Mouse (Mus musculus) megakaryocyte-erythroid progenitor cell, adult 5-6 weeks (primary cell): ENCODE measurements around the gene Dennd6b. TPM values are rescaled to one million over a fixed set of nuclear protein-coding genes. Genes with fewer than 3 reads are reported as not detected.

Experiments
- ATAC-seq: replicated peaks from 2 replicates; pipeline ENCODE4 v1.8.0; 2016; ENCODE audit warnings: mild to moderate bottlenecking, inconsistent platforms; ENCODE audit not compliant: severe bottlenecking, poor library complexity, low FRiP score, low TSS enrichment
- total RNA-seq, 2 experiments: library from RNA; stranded (forward) in 1 of 2; stranded (reverse) in 1 of 2; fragments of 200-1000, 215-1000 nt in 1 of 2; fragments of >200 nt in 1 of 2; fragmentation: Nextera tagmentation in 1 of 2; gene quantifications; 2 replicates each; pipeline ENCODE4 v1.2.3; 2014 to 2017

The Dennd6b gene
- total RNA-seq, 2 experiments from 2014 or later: 1.3 to 9.8 TPM

- no peak for ATAC-seq
Measured at GRCm38 (mm10) chr15:89170102-89170501, 26.2 kb downstream of the Dennd6b start.

- no peak for ATAC-seq
Measured at GRCm38 (mm10) chr15:89169431-89169830, 26.9 kb downstream of the Dennd6b start.

- no peak for ATAC-seq
Measured at GRCm38 (mm10) chr15:89168922-89169321, 27.4 kb downstream of the Dennd6b start.

DNA sequence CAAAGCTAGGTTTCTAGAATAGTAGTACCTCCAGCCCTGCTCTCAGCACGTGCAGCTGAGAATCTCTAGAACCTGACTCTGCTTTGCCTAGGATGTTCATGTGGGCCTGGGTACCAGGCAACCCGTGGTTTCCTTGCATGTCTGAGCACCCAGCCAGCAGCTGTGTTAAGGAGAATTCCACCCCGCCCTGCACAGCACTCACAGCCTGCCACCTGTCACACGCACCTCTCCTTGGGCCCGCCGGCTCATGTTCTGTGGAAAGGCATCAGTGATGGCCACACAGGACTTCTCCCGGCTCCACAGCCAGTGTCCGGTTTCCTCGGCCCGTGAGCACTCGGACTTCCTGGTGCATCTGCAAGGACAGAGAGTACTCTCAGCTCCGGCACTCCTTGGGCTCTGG is 30.8 kb downstream of the Dennd6b start:
- ATAC-seq: no peak

DNA sequence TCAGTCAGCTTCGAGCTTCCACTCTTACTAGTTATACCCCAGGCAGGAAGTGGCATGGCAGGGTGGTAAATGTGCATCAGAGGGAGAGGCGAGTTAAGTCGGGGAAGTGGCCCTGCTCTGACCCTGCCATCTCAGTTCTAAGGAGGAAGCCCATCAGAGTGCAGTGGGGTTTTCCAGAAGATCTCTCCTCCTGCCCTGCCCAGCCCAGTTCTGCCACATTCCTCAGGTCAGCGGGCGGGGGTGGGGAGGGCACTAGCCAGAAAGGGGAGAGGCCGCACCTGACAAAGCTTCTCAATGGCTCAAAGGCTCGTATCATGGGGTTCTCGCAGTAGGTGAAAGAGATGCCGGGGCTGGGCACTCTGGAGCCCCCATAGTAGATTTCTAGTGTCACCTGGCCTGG is 34.9 kb downstream of the Dennd6b start:
- ATAC-seq: no peak

GRCm38 (mm10) chr15:89158516-89158915 is 37.8 kb downstream of the Dennd6b start:
- ATAC-seq: no peak

DNA sequence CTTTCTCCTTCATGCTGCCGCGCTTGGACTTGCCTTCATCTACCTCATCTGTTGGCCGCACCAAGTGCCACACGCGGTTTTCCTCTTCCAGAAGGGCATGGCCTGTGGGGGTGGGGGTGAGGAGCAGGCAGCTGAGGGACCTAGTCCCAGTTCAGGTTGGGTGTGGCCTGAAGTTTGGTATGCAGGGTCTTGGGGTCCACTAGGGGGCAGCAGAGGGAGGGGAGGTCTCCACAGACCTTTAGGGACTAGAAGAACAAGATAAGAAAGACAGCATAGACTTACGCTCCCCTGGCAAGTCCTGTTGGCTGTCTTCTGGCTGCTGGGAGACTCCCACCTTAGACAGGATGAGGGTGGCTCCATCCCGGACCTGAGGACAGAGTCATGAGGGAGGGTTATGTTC is 38.3 kb downstream of the Dennd6b start:
- peak; percentile 77 for ATAC-seq

GRCm38 (mm10) chr15:89152312-89152711 is 44.0 kb downstream of the Dennd6b start:
- ATAC-seq: no peak

GRCm38 (mm10) chr15:89150041-89150390 is 46.3 kb downstream of the Dennd6b start:
- ATAC-seq: peak; percentile 79

- no peak for ATAC-seq
Measured at GRCm38 (mm10) chr15:89149271-89150040, 46.8 kb downstream of the Dennd6b start, which contains the start of gene Mapk11. Mapk11 (minus strand) TSS chr15:89149628.

- ATAC-seq: no peak
Measured at GRCm38 (mm10) chr15:89148496-89149270, 47.6 kb downstream of the Dennd6b start.

DNA sequence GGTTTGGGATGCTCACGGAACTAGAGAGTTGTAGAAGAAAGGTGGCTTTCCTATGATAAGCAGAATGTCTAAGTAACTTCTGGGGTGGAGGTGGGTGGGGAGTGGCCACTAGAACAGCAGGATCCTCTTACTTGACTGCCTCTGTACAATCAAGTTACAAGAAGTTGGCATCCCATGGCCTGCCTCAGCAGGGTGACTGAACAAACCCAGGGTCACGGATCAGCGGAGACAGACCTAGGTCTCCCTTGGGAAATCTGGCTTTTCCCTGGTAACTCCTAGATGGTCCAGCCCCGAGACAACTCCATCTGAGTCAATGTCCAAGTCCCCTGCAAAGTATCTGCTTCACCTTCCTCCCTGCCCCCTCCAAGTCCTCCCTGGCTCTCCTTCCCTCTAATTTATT is 48.4 kb downstream of the Dennd6b start:
- ATAC-seq: no peak

- ATAC-seq: no peak
Measured at GRCm38 (mm10) chr15:89147456-89147855, 48.8 kb downstream of the Dennd6b start.

DNA sequence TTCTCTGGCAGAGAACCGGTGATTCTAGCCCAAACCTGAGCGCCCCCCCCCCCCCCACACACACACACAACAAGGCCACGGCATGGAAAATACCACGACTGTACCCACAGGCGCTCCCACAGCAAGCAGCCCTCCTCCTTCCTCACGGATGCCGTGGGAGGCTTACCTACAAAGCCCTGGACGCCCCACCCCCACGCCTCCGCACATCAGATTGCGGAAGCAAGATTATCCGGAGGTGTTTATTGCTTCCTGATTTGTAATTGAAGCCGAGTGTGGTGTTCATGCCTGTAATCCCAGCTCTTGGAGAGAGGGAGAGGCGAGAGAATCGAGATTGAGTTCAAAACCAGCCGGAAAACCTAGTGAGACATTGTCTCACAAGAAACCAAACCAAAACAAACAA is 49.3 kb downstream of the Dennd6b start:
- ATAC-seq: no peak

GRCm38 (mm10) chr15:89146537-89146936 is 49.8 kb downstream of the Dennd6b start:
- 0 out of 2 replicates have a peak, but pooled peaks have one; percentile 25 for ATAC-seq

DNA sequence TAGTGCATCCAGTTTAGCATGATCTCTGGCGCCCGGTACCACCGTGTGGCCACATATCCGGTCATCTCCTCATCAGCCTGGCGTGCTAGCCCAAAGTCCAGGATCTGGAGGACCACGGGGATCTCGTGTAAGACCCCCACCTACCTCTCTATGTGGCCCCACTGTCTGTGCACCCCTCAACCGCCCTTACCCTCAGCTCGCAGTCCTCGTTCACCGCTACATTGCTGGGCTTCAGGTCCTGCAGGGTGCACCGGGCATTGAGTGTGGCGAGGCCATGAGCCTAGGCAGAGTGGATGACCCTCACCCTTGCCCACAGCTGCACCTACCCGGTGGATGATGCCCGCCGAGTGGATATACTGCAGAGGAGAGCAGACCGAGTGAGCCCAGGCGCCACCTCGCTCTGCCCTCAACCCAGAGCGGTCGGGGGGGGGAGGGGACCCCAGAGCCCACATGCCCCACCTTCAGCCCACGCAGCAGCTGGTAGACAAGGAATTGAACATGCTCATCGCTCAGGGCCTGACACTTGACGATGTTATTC is 50.4 kb downstream of the Dennd6b start:
- no peak for ATAC-seq

- ATAC-seq: no peak
Measured at GRCm38 (mm10) chr15:89144965-89145364, 51.3 kb downstream of the Dennd6b start.

GRCm38 (mm10) chr15:89143134-89143533 is 53.2 kb downstream of the Dennd6b start:
- ATAC-seq: no peak

DNA sequence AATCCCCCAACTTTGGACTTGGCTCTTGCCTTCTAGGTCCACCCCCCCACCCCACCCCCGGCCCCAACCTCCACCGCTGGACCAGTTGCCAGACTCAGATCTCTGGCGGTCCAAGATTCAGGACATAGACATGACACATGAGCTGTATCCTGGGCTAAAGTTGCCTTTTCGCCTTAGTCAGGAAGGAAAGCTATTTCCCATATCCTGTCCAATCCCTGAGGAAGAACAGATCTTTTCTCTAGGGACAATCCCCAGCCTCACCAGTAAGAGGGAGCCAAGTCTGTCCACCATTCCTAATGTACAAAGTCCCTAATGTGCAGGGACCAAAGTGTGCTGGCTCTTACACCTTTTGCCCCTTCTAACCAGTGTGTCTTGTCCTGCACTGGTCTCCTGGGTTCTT is 54.4 kb downstream of the Dennd6b start:
- ATAC-seq: no peak

DNA sequence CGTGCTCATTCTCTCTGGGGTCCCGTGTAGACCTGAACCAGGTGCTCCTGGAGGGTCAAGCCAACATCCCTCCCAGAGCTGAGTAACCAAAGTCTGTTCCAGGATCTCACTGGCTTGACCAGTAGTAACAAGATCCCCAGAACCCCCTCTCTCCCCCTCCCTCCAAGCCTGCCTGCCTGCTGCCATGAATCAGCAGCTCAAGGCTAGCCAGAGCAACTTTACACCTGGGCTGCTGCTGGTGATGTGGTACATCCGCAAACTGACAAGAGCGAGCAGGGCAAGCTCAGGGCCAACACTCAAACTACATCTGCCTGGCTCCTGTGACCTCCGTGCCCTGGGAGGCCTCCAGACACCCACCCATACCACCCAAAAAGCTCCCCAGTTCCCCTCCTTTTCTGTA is 54.9 kb downstream of the Dennd6b start:
- ATAC-seq: no peak
